Mouse (Mus musculus) liver, embryonic 14.5 days (tissue): ENCODE data around the gene Sar1b.
"Not testable (repeated sequence)": the region's sequence is repeated elsewhere in the genome, so short reads cannot be mapped to it uniquely, and the experiment has no call there.

Experiments used
- CTCF ChIP-seq: IDR thresholded peaks from 2 replicates; pipeline ENCODE4 v1.5.1; 2016; ENCODE audit warnings: antibody characterized with exemption, low read depth, control low read depth
- EP300 ChIP-seq: IDR thresholded peaks from 2 replicates; pipeline ENCODE4 v1.6.1; 2016; ENCODE audit warnings: antibody characterized with exemption, low read depth

DNA sequence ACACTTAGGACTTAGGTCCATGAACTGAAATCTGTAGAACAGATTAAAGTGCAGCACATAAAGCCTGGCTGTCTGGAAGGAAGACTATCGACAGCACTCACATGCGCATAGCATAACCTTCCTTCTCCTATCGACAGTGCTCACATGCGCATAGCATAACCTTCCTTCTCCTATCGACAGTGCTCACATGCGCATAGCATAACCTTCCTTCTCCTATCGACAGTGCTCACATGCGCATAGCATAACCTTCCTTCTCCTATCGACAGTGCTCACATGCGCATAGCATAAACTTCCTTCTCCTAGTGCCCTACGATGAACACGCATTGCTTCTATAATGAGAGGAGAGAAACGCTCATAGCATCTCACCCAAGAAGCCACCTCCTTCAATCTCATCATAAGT is 29.3 kb upstream of the Sar1b start:
- not testable (repeated sequence) for TF ChIP-seq EP300, CTCF
